Mouse (Mus musculus): ENCODE results near the gene Akt1s1. TPM values are rescaled to one million over a fixed set of nuclear protein-coding genes. Genes with fewer than 3 reads are reported as not detected.

Gene Akt1s1
- polyA plus RNA-seq, 1 experiment from 2014 or later, result 38.0 TPM

DNA sequence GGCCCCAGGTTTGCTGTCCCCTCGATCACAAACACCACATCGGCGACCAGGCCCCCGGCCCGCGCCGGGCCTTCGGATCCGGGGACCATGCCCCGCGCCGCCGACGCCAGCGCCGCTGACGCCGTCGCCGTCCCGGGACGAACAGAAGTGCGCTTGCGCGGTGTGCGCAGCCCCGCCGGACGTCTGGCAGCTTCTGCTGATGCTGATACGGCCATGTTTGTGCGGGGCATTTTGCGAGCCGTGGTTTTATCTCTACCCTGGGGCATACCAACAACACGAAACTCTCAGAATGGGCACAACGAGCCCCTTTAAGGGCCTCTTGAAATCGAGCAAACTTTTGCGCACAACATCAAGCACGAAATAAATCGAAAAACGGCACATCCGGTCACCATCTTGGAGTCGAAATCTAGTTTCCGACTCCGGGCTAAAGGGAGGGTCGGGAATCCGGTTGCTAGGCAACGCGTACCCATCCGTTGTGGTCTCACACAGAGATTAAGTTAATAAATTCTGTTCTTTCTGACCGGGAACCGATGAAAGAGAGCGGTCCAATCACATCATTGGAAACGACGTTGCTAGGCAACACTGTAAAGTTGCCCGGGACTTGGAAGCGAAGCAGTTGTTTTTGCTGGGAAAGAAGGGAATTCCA, 43.6 kb downstream of the Akt1s1 start, which contains the start of gene Med25:
Gene Med25, minus strand, starts transcription at position 437 of the 646 bp plus-strand sequence.
- H3K4me1 ChIP-seq (replicated peaks; ENCODE audit: control insufficient read depth, insufficient read depth, low read length), result peaks cover 7% of the 10 kb centered on the region
- peaks cover 2% of the 10 kb centered on the region; the same call in 1 of the 2 replicates for H3K36me3 ChIP-seq (ENCODE audit: control insufficient read depth, insufficient read depth, low read length)
- WGBS, result under 1% methylated on average over 56 of the region's 56 CpGs
- peak within 1 kb of the TSS; percentile 94 for H3K9ac ChIP-seq (ENCODE audit: low read depth, low read length)
- H3K27ac ChIP-seq (ENCODE audit: low read depth, low read length), result peak within 1 kb of the TSS; percentile 91
- ATAC-seq (ENCODE audit: low FRiP score), result peak; percentile 79
- peak within 1 kb of the TSS; percentile 94 for H3K4me3 ChIP-seq (ENCODE audit: low read depth, low read length)
- no peaks in the 10 kb centered on the region for H3K27me3 ChIP-seq (ENCODE audit: control insufficient read depth, insufficient read depth, low read length)
- H3K4me2 ChIP-seq (replicated peaks; ENCODE audit: low read depth, low read length), result peak within 1 kb of the TSS; percentile 87
- no peaks in the 10 kb centered on the region for H3K9me3 ChIP-seq (ENCODE audit: control insufficient read depth, low read length)
- peak; percentile 95 for DNase-seq (ENCODE audit: low spot score)

DNA sequence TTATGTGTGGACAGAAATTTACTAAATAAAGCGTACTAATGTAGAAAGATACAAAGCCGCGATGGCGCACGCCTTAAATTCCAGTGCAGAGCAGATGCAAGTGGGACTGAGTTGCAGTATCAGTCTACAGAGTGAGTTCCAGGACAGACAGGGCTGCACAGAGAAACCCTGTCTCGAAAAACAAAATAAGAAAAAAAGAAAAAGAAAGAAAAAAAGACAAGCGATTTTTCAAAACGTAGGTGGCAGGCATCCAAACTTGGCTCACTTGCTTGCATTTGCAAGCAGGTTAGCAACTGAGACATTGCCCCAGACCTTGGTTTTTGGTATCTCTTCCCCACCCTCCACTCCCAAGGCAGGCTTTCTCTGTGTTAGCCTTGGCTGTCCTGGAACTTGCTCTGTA, 44.4 kb downstream of the Akt1s1 start:
- ATAC-seq (ENCODE audit: low FRiP score) (no peak), DNase-seq (ENCODE audit: low spot score) (no peak)
- no peaks in the 10 kb centered on the region for H3K27me3 ChIP-seq (ENCODE audit: control insufficient read depth, insufficient read depth, low read length)
- WGBS, result 18% methylated on average over 8 of the region's 8 CpGs
- peak overlapping the region; percentile 58 for H3K27ac ChIP-seq (ENCODE audit: low read depth, low read length)
- no peak overlapping the region for H3K4me2 ChIP-seq (replicated peaks; ENCODE audit: low read depth, low read length)
- H3K36me3 ChIP-seq (ENCODE audit: control insufficient read depth, insufficient read depth, low read length), result peaks cover 2% of the 10 kb centered on the region; the same call in 1 of the 2 replicates
- H3K9ac ChIP-seq (ENCODE audit: low read depth, low read length), result no peak overlapping the region
- peaks cover 7% of the 10 kb centered on the region for H3K4me1 ChIP-seq (replicated peaks; ENCODE audit: control insufficient read depth, insufficient read depth, low read length)
- H3K4me3 ChIP-seq (ENCODE audit: low read depth, low read length), result no peak overlapping the region; the same call in 1 of the 2 replicates
- H3K9me3 ChIP-seq (ENCODE audit: control insufficient read depth, low read length), result no peaks in the 10 kb centered on the region

DNA sequence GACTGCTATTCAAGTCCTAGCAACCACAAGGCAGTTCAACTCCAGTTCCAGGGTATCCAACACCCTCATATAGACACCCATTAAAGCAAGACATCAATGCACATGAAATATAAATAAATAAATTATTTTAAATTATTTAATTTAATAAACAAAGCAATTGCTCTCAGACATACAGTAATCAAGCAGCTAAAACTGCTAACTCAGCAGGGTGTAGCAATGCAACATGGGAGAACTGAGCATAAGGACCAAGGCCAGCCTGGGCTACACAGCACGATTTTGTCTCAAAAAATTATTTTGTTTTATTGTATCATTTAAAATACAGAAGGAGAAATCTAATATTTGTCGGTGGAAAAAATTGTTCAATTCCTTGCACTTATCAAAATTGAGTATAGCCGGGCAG, 45.4 kb downstream of the Akt1s1 start:
- H3K9ac ChIP-seq (ENCODE audit: low read depth, low read length), result no peak overlapping the region
- no peaks in the 10 kb centered on the region for H3K9me3 ChIP-seq (ENCODE audit: control insufficient read depth, low read length)
- H3K27me3 ChIP-seq (ENCODE audit: control insufficient read depth, insufficient read depth, low read length), result no peaks in the 10 kb centered on the region
- peaks cover 7% of the 10 kb centered on the region for H3K4me1 ChIP-seq (replicated peaks; ENCODE audit: control insufficient read depth, insufficient read depth, low read length)
- H3K36me3 ChIP-seq (ENCODE audit: control insufficient read depth, insufficient read depth, low read length), result peaks cover 2% of the 10 kb centered on the region; the same call in 1 of the 2 replicates
- WGBS, result 94% methylated on average over 3 of the region's 3 CpGs
- DNase-seq (ENCODE audit: low spot score) (no peak), ATAC-seq (ENCODE audit: low FRiP score) (no peak)
- H3K4me3 ChIP-seq (ENCODE audit: low read depth, low read length), result no peak overlapping the region
- H3K27ac ChIP-seq (ENCODE audit: low read depth, low read length), result no peak overlapping the region
- no peak overlapping the region for H3K4me2 ChIP-seq (replicated peaks; ENCODE audit: low read depth, low read length)

DNA sequence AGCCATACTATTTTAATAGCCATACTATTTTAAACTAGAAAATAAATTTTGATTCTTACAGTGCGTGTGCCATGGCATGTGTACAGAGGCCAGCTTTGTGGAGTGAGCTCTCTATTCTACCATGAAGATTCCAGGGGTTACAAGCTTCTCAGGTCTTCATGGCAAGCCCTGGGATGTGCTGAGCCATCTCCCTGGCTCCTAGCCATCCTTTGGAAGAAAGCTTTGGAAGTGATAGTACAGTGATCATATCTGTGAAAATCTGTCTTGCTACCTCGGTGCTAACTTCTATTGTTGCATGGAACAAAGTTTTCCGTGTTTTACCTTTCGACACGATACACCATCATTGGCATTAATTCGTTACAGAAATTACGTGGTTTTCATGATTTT, 46.4 kb downstream of the Akt1s1 start:
- Histone ChIP-seq H3K4me3 (ENCODE audit: low read depth, low read length) (peak overlapping the region; percentile 53; the same call in 1 of the 2 replicates), H3K9me3 (ENCODE audit: control insufficient read depth, low read length) (no peaks in the 10 kb centered on the region), H3K27ac (ENCODE audit: low read depth, low read length) (peak overlapping the region; percentile 78), H3K9ac (ENCODE audit: low read depth, low read length) (no peak overlapping the region), H3K4me2 (replicated peaks; ENCODE audit: low read depth, low read length) (peak overlapping the region; percentile 78), H3K36me3 (ENCODE audit: control insufficient read depth, insufficient read depth, low read length) (peaks cover 2% of the 10 kb centered on the region; the same call in 1 of the 2 replicates), H3K4me1 (replicated peaks; ENCODE audit: control insufficient read depth, insufficient read depth, low read length) (peaks cover 7% of the 10 kb centered on the region), H3K27me3 (ENCODE audit: control insufficient read depth, insufficient read depth, low read length) (no peaks in the 10 kb centered on the region)
- DNase-seq (ENCODE audit: low spot score) (no peak), ATAC-seq (ENCODE audit: low FRiP score) (no peak)
- WGBS, result 48% methylated on average over 7 of the region's 7 CpGs

DNA sequence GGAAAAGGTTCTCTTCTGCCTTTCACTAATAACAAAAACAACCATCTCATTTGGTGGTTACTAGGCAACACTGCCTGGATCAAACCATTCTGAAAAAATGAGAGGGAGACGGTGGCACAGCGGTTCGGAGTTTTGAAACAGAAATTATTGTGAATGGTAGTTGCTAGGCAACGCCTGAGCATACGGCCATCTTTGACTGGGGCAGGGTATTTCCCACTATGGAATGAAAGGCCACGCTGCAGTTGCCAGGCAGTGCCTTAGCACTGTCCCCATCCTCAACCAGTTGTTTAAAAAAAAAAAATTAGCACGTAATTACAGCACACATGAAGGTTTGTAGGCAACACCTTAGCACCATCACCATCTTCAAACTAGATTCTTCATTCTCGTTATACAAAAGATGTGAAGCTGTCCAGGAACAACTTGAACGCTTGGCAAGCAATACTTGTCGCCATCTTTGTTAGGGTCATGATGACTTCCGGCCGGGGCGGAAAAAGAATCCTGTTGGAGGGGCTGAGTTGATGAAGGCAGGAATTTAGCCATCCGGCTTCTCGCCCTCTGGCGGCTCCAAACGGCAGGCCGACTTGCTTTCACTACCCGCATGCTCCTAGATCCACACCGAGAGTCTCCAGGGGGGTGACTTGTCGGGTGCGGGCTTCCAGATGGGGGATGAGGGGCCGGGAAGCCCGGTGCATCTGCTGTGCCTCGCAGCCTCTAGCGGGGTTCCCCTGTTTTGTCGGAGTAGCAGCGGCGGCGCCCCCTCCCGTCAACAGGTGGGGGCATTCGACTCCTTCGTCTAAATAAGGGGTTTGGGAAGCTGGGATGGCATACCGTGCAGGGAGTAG, 47.0 kb downstream of the Akt1s1 start, which contains the start of gene Fuz:
Gene Fuz, plus strand, starts transcription at position 487 of the 842 bp plus-strand sequence.
- Histone ChIP-seq H3K4me2 (replicated peaks; ENCODE audit: low read depth, low read length) (peak within 1 kb of the TSS; percentile 78), H3K9me3 (ENCODE audit: control insufficient read depth, low read length) (no peaks in the 10 kb centered on the region), H3K27me3 (ENCODE audit: control insufficient read depth, insufficient read depth, low read length) (no peaks in the 10 kb centered on the region), H3K36me3 (ENCODE audit: control insufficient read depth, insufficient read depth, low read length) (no peaks in the 10 kb centered on the region; the same call in 1 of the 2 replicates), H3K4me3 (ENCODE audit: low read depth, low read length) (peak within 1 kb of the TSS; percentile 53), H3K4me1 (replicated peaks; ENCODE audit: control insufficient read depth, insufficient read depth, low read length) (peaks cover 6% of the 10 kb centered on the region), H3K27ac (ENCODE audit: low read depth, low read length) (peak within 1 kb of the TSS; percentile 78), H3K9ac (ENCODE audit: low read depth, low read length) (peak within 1 kb of the TSS; percentile 79)
- DNase-seq (ENCODE audit: low spot score), result peak; percentile 91
- peak; percentile 74 for ATAC-seq (ENCODE audit: low FRiP score)
- 1% methylated on average over 34 of the region's 34 CpGs for WGBS

DNA sequence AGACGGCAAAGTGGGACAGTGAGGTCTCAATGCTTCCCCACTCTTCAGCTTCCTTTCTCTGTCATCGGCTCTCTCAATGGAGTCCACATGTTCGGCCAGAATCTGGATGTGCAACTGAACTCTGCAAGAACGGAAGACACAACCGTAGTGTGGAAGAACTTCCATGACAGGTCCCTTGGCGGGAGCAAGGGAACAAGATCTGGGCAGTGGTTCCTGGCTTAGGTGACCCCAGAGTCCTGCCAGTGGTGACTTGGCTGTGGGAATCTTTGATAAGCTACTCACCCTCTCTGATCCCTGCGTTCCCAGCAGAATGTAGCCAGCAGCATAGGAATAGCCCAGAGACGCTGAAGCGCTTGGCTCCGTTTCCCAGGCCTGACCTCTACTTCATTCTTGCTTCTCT, 47.7 kb downstream of the Akt1s1 start:
- 41% methylated on average over 10 of the region's 10 CpGs for WGBS
- Histone ChIP-seq H3K4me2 (replicated peaks; ENCODE audit: low read depth, low read length) (peak overlapping the region; percentile 78), H3K36me3 (ENCODE audit: control insufficient read depth, insufficient read depth, low read length) (no peaks in the 10 kb centered on the region), H3K4me3 (ENCODE audit: low read depth, low read length) (peak overlapping the region; percentile 53), H3K9me3 (ENCODE audit: control insufficient read depth, low read length) (no peaks in the 10 kb centered on the region), H3K4me1 (replicated peaks; ENCODE audit: control insufficient read depth, insufficient read depth, low read length) (peaks cover 6% of the 10 kb centered on the region), H3K27me3 (ENCODE audit: control insufficient read depth, insufficient read depth, low read length) (no peaks in the 10 kb centered on the region), H3K9ac (ENCODE audit: low read depth, low read length) (peak overlapping the region; percentile 79), H3K27ac (ENCODE audit: low read depth, low read length) (peak overlapping the region; percentile 78)
- DNase-seq (ENCODE audit: low spot score), result no peak
- no peak for ATAC-seq (ENCODE audit: low FRiP score)

DNA sequence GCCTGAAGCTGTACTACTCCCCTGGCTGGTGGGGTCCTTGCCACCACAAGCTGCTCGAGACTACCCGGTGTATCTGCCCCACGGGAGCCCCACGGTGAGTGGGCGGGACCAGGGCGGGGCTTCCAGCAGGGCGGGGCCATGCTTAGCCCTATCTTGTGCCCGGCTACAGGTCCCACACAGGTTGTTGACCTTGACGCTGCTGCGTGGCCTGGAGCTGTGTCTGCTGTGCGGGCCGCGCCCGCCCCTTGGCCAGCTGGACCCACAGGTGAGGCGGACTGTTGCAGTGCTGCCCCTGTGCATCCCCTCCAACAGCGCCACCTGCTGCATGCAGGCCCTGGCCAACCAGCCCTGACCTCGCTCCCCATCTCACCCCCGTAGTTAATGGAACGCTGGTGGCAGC, 49.8 kb downstream of the Akt1s1 start:
- H3K4me2 ChIP-seq (replicated peaks; ENCODE audit: low read depth, low read length), result no peak overlapping the region
- no peak overlapping the region for H3K9ac ChIP-seq (ENCODE audit: low read depth, low read length)
- no peak overlapping the region for H3K4me3 ChIP-seq (ENCODE audit: low read depth, low read length)
- no peaks in the 10 kb centered on the region for H3K27me3 ChIP-seq (ENCODE audit: control insufficient read depth, insufficient read depth, low read length)
- DNase-seq (ENCODE audit: low spot score) (no peak), ATAC-seq (ENCODE audit: low FRiP score) (no peak)
- H3K9me3 ChIP-seq (ENCODE audit: control insufficient read depth, low read length), result no peaks in the 10 kb centered on the region
- no peak overlapping the region for H3K27ac ChIP-seq (ENCODE audit: low read depth, low read length)
- H3K4me1 ChIP-seq (replicated peaks; ENCODE audit: control insufficient read depth, insufficient read depth, low read length), result peaks cover 7% of the 10 kb centered on the region
- peaks cover 6% of the 10 kb centered on the region; the same call in 1 of the 2 replicates for H3K36me3 ChIP-seq (ENCODE audit: control insufficient read depth, insufficient read depth, low read length)
- WGBS, result 35% methylated on average over 19 of the region's 19 CpGs

DNA sequence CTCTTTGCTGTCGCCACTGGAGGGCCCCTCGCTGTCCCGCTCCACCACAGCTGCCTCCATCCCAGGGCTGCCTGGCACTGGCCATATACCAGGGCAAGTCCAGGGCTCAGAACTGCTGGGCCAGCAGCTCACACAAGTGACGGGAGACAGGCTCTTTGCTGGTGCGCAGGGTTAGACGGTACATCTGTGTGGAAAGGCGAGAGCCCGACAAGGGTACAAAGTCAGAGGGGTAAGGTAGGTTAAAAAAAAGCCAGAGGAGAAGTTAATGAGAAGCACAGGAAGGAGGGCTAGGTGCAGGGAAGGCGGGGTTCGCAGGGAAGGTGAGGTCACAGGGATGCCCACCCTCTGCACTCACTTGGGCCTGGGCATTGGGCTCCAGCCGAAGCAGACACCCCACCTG, 51.8 kb downstream of the Akt1s1 start:
- Histone ChIP-seq H3K9ac (ENCODE audit: low read depth, low read length) (no peak overlapping the region), H3K36me3 (ENCODE audit: control insufficient read depth, insufficient read depth, low read length) (peaks cover 6% of the 10 kb centered on the region; the same call in 1 of the 2 replicates), H3K4me2 (replicated peaks; ENCODE audit: low read depth, low read length) (no peak overlapping the region), H3K4me1 (replicated peaks; ENCODE audit: control insufficient read depth, insufficient read depth, low read length) (peaks cover 7% of the 10 kb centered on the region), H3K4me3 (ENCODE audit: low read depth, low read length) (no peak overlapping the region), H3K27ac (ENCODE audit: low read depth, low read length) (no peak overlapping the region), H3K27me3 (ENCODE audit: control insufficient read depth, insufficient read depth, low read length) (no peaks in the 10 kb centered on the region), H3K9me3 (ENCODE audit: control insufficient read depth, low read length) (no peaks in the 10 kb centered on the region)
- 83% methylated on average over 11 of the region's 11 CpGs for WGBS
- ATAC-seq (ENCODE audit: low FRiP score) (no peak), DNase-seq (ENCODE audit: low spot score) (no peak)

Measured in hindbrain, embryonic 11.5 days (tissue).